Mouse (Mus musculus) myocyte (in vitro differentiated cells): Measurements from ENCODE around the gene Hoxd9.

ENCODE experiments used
- E2F4 ChIP-seq: IDR thresholded peaks from one replicate; pipeline ENCODE4 v1.6.1; 2011; ENCODE audit warnings: mild to moderate bottlenecking, control low read depth, moderate library complexity; ENCODE audit not compliant: insufficient read depth
- MAX ChIP-seq: IDR thresholded peaks from one replicate; pipeline ENCODE4 v1.6.1; 2011; ENCODE audit warnings: low read depth, mild to moderate bottlenecking, control low read depth
- MYOG ChIP-seq, 3 experiments: IDR thresholded peaks; one replicate each; pipeline ENCODE4 v1.6.1; 2011; ENCODE audit warnings: control low read depth in 2 of 3, low read depth in 2 of 3, mild to moderate bottlenecking in 2 of 3; ENCODE audit not compliant: insufficient read length in 2 of 3, control insufficient read depth in 1 of 3, insufficient read depth in 1 of 3
- POLR2A ChIP-seq: IDR thresholded peaks from one replicate; pipeline ENCODE4 v1.6.1; 2011; ENCODE audit warnings: low read depth, mild to moderate bottlenecking, control low read depth, moderate library complexity; ENCODE audit not compliant: insufficient read length
- POLR2AphosphoS2 ChIP-seq: IDR thresholded peaks from one replicate; pipeline ENCODE4 v1.6.1; 2011; ENCODE audit warnings: low read depth, control low read depth; ENCODE audit not compliant: insufficient read length
- REST ChIP-seq: IDR thresholded peaks from one replicate; pipeline ENCODE4 v1.6.1; 2011; ENCODE audit warnings: mild to moderate bottlenecking, control low read depth, moderate library complexity; ENCODE audit not compliant: insufficient read depth, insufficient read length
- USF1 ChIP-seq: IDR thresholded peaks from one replicate; pipeline ENCODE4 v1.6.1; 2011; ENCODE audit warnings: low read depth, mild to moderate bottlenecking, control low read depth, moderate library complexity

- TF ChIP-seq MYOG (IDR thresholded peaks at IDR 0.05; ENCODE audit: control insufficient read depth in 1 of 3, insufficient read depth in 1 of 3, insufficient read length in 2 of 3, low read depth in 2 of 3) (no peak), E2F4 (no peak), POLR2A (no peak), POLR2AphosphoS2 (no peak), MAX (no peak), USF1 (no peak), REST (no peak)
These were observed 838 bp upstream of the Hoxd9 start for GRCm38 (mm10) chr2:74696442-74697335.
